Mouse (Mus musculus) CH12.LX (cell line): ENCODE measurements at regions not wholly inside any gene's neighbourhood (a gene's known extent, or its start where the extent isn't known, plus 50 kb on each side); places are given as distances from the start of the nearest gene placed in this dataset.

Experiments used
- CHD1 ChIP-seq: IDR thresholded peaks from 2 replicates; pipeline ENCODE4 v1.6.1; 2012; ENCODE audit warnings: low read depth, low read length, improper control_type of control experiment, inconsistent platforms
- CHD2 ChIP-seq: IDR thresholded peaks from 2 replicates; pipeline ENCODE4 v1.6.1; 2011; ENCODE audit warnings: low read length, improper control_type of control experiment
- CTCF ChIP-seq, 2 experiments: IDR thresholded peaks in 1 of 2; conservative IDR thresholded peaks in 1 of 2; 2 replicates each; pipeline ENCODE4 v1.5.1; 2011 to 2012; ENCODE audit warnings: low read depth in 2 of 2, low read length in 2 of 2, improper control_type of control experiment in 1 of 2, inconsistent platforms in 1 of 2, mild to moderate bottlenecking in 1 of 2, moderate library complexity in 1 of 2
- EP300 ChIP-seq: IDR thresholded peaks from 2 replicates; pipeline ENCODE4 v1.6.1; 2011; ENCODE audit warnings: low read length, improper control_type of control experiment
- HCFC1 ChIP-seq: IDR thresholded peaks from 2 replicates; pipeline ENCODE4 v1.6.1; 2012; ENCODE audit warnings: low read depth, mild to moderate bottlenecking, inconsistent platforms, low read length, improper control_type of control experiment
- JUN ChIP-seq: IDR thresholded peaks from 2 replicates; pipeline ENCODE4 v1.6.1; 2011; ENCODE audit warnings: low read depth, mild to moderate bottlenecking, low read length, improper control_type of control experiment, moderate library complexity; ENCODE audit not compliant: insufficient read depth
- POLR2A ChIP-seq: IDR thresholded peaks from 2 replicates; pipeline ENCODE4 v1.6.1; 2011; ENCODE audit warnings: low read depth, mild to moderate bottlenecking, improper control_type of control experiment, low read length
- POLR2AphosphoS2 ChIP-seq: IDR thresholded peaks from 2 replicates; pipeline ENCODE4 v1.6.1; 2011; ENCODE audit warnings: low read depth, low read length, improper control_type of control experiment
- SMC3 ChIP-seq: IDR thresholded peaks from 2 replicates; pipeline ENCODE4 v1.6.1; 2011; ENCODE audit warnings: low read depth, low read length, improper control_type of control experiment
- TBP ChIP-seq: conservative IDR thresholded peaks from 2 replicates; pipeline ENCODE4 v1.6.1; 2011; ENCODE audit warnings: low read depth, low read length, improper control_type of control experiment
- USF1 ChIP-seq: IDR thresholded peaks from 2 replicates; pipeline ENCODE4 v1.6.1; 2014; ENCODE audit warnings: low read depth, mild to moderate bottlenecking, inconsistent platforms, low read length, improper control_type of control experiment
- USF2 ChIP-seq: conservative IDR thresholded peaks from 2 replicates; pipeline ENCODE4 v1.6.1; 2011; ENCODE audit warnings: low read depth, low read length, improper control_type of control experiment
- ZC3H11A ChIP-seq: IDR thresholded peaks from 2 replicates; pipeline ENCODE4 v1.6.1; 2012; ENCODE audit warnings: low read depth, mild to moderate bottlenecking, inconsistent platforms, low read length, improper control_type of control experiment

GRCm38 (mm10) chr8:103399466-103399865, 614.0 kb upstream of the Cdh11 start:
- TF ChIP-seq CTCF (conservative IDR thresholded peaks at IDR 0.05 in 1 of 2, IDR thresholded peaks at IDR 0.05 in 1 of 2; ENCODE audit: low read depth in 2 of 2, low read length in 2 of 2): peak; percentile 16 to 20; a peak in 2 of 4 replicates
- TF ChIP-seq POLR2A: no peak
- TF ChIP-seq TBP: no peak
- no peak for TF ChIP-seq CHD2
- no peak for TF ChIP-seq CHD1
- TF ChIP-seq USF2: no peak
- no peak for TF ChIP-seq USF1
- no peak for TF ChIP-seq POLR2AphosphoS2
- no peak for TF ChIP-seq JUN
- no peak for TF ChIP-seq SMC3
- no peak for TF ChIP-seq ZC3H11A
- no peak for TF ChIP-seq EP300
- TF ChIP-seq HCFC1: no peak
